Mouse (Mus musculus) 3134 (cell line): ENCODE data around the gene Cep78.

Source experiments
- DNase-seq: peaks from one replicate; pipeline ENCODE4 v3.0.0-alpha.2; 2011; ENCODE audit warnings: low spot score; ENCODE audit not compliant: insufficient read length; ENCODE audit errors: extremely low read depth

Gene Cep78

DNA sequence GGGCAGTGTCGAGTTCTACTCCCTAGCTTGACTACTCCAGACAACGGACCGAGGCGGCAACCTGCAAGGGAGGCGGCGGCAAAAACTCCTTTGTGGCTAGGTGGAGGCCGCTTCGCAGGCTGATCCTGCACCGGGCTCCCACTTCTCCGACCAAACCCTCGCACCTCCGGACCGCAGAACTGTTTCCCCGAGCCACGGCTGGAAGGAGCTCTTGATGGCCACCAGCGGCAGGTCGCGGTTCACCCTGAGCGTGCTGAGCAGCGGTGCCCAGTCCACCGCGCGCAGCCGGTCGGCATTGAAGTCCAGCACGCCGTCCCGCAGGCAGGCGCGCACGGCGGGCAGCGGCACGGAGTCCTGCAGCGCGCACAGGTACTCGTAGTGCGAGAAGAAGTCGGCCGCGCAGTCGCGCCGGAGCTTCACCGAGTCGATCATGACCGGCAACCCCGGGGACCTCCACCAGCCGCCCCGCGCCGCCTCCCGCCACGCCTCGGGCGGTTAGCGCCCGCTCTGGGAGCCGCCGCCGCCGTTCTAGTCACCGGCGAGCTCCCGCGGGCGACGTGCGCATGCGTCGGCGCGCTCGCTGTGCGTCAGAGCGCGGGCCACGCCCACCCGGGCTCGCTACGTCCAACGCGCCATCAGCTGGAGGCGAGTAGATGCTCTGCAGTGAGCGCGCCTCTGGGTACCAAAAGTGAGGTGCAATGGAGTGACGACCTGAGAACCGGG is at the start of gene Cep78:
TSS of gene Cep78 (minus strand) at position 541 of the 723 bp plus-strand sequence.
- DNase-seq: peak; percentile 91

DNA sequence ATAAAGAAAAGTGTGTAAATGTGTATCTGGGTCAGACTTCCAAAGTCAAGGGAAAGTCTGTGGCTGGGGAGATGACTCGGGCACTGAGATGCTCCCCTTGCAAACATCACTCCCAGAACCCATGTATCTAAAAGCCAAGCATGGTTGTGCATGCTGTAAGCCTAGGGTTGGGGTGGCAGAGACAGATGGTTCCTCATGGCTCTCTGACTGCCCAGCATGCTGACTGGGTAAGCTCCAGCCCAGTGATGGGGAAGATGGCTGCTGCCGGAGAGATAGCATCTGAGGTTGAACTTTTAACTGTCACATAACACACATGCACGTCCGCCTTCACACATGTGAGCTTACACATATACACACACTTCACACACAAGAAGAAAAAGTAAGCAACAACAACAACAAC is 46.5 kb upstream of the Cep78 start:
- DNase-seq: no peak

DNA sequence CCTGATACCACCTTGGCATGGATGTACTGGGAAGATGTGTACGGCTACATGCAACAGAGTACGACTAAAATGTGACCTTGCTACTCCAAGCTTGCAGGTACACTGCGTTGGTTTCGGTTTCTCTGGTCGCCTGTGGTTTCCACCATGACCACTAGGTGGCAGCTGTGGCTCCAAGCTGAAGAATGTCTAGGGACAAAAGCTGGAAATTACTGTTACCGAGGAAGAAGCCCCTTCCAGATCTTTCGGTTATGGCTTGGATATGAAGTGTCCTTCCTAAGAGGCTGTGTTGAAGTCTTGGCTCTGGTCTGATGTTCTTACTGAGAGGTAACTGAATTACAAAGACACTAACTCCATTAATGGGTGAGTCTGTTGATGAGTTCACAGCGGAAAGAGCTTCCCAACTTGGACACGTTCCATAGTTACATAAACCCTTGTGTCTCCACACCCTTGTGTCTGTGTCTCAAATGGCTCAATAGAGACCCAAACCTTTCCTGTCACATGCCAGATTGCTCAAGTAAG is 44.5 kb upstream of the Cep78 start:
- DNase-seq: peak; percentile 34

DNA sequence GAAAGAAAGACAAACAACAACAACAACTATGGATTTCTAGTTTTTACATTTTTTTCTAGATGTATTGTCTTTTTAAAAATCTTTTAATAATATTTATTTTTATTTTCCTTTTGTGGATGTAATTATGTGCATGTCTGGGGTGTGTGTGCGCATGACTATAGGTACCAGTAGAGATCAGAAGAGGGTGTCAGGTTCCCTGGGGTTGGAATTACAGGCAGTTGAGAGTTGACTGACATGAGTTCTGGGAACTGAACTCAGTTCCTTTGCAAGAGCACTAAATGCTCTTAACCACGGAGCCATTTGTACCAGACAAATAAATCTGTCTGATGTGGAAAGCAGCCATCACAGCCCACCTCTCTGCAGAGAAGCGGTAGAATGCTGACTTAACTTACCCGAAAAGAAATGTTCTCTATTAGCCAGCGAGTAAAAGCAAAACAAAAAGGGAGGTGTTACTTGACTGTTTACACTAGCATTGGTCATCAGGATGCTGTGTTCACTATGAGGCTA is 44.0 kb upstream of the Cep78 start:
- no peak for DNase-seq

DNA sequence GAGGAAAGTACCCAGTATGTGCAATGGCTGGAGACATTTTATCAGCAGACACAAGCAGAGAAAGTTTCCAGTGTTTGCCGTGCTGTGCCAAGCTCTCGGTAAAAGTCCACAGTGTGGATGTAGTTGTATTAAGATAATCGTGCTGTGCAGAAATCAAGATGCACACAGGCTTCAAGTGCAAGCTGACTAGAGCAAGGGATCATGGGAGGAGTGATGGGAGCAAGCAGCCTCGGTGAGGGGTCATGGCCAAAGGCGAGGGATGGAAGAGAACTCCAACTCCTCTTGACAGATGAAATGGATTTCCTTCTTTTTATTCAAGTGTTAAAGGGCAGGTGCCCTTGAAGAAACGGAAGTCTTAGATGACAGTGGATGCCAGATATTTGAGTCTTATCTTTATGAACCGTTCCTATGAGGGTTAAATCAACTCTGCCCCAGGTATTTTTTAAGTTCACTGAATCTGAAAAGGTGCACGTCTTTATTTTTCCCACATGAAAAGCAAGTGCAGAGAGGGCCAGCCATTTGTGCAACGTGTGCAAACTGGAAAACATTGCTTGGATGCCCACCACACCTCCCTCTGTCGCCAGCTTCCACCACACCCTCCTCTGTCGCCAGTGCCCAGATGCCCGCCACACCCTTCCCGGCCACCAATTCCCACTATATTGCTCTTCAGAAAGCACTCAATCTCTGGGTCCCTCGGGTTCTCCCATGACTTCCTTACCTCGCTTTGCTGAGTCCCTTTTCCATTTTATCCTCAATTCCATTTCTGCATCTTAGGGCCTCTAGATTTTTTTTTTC is 43.3 kb upstream of the Cep78 start:
- peak; percentile 15 for DNase-seq

DNA sequence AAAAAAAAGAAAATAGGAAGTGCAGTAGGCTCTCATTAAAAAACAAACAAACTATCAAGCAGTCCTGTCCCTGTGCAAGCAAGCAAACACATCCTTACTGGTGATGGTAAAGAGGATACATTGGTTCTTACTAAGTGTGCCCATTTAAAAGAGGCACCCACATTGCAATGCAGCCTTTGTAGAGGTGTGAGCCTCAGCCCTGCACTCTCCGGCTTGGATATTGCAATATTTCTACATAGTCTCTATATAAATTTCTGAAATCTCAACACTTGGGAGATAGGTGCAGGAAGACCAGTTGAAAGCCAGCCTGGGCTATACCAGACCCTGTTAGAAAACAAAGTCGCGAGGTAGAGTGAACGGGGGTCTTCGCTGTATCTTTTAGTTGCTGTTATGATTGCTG is 41.5 kb upstream of the Cep78 start:
- DNase-seq: no peak

DNA sequence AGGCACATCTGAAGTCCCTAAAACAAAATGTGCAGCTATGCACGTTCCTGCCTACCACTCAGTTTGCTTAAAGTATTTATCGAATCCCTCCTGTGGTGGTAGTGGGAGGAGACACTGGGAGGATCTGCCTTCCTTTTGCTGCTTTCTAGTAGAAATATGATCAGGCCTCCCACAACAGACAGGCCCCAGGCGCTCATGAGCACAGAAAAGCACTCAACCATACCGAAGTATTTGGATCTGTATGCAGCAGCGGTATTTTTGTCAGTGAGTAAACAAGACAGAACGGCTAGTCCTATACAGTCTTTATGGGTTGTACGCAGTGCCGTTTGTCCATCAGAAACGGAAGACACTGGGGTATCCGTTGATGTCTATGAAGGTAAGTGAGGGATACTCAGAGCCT is 37.4 kb upstream of the Cep78 start:
- no peak for DNase-seq

DNA sequence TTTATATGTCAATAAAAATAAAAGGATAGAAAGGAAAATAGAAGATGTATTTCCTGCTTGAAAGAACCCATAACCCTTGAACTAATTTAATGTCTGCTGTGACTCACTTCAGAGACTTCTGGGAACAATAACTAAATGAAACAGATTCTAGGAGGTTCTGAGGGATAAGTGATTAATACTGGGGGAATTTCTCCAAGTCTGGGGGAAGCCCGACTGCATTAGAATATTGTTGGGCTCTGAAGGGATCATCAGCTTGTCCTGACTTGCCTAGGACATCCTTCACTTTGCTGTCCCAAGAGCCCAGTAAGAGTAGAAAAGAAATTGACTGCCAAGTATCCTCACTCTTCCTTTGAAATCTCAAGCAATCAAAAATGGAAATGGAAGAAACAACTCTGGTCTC is 31.4 kb upstream of the Cep78 start:
- DNase-seq: no peak

DNA sequence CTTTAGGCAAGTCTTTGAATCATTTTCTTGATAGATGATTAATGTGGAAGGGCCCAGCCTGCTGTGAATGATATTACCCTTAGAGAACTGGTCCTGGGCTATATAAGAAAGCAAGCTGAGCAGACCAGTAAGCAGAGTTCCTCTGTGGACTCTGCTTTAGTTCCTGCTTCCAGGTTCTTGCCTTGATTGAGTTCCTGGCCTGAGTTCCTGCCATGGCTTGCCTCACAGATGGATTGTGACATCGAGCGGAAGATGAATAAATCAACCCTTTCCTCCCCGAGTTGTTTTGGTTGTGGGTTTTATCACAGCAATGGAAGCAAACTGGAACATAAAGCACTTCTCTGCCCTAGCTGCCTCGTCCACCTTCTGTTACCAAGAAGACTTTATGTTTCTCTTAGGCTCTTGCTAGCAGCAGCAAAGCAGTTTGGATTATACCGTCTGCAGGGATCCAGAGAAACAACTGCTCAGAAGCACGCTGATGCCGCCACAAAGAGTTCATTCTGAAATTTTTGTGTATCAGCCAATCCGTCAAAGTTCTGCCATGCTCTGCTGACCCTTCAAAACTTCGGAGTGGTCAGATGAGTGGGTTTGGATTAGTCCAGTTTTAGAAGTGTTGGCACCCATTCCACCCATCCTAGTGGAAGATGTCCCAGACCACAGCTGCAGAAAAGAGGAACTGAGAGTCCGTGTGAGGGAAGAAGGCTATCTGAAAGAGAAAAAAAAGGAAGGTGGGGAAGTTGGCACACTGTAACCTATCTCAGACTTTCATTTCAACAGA is 30.6 kb upstream of the Cep78 start:
- DNase-seq: no peak

DNA sequence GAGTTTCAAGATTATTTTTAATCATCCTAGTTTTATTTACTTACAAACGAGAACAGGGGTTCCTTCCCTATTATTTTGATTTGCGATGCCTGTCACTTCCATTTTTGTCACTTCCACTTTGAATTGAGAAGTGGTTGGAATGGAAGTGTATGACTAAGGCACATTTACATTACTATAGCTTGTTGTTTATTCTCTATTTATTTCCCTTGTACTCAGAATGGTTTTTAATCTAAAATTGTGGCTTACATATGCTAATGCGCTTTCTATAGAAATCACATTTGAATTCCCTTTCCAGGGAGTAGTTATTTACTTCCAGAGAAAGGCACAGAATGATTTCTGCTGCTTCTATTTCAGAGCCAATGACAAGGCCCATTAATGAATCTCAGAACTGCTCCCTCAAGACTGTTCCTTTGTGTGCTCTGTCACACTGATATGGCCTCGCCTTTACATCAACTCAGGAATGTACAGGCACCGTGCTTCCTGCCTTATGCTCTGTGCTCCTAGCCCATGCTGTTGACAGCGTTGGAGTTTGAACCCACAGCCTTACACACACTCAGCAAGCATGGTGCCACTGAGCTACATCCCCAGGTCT is 25.1 kb upstream of the Cep78 start:
- DNase-seq: no peak

DNA sequence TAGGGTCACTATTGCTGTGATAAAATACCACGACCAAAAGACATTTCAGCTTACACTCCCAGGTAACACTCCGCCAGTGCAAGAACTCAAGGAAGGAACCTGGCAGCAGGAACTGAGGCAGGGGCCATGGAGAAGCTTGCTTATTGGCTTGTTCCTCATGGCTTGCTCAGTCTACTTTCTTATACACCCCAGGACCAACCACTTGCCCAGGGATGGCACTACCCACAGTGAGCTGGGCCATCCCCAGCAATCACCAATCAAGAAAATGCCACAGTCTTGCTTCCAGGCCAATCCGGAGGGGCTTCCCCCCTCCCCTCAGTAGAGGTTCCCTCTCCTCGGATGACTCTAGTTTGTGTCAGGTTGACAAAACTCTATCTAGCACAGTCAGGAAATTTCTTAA is 24.3 kb upstream of the Cep78 start:
- no peak for DNase-seq

DNA sequence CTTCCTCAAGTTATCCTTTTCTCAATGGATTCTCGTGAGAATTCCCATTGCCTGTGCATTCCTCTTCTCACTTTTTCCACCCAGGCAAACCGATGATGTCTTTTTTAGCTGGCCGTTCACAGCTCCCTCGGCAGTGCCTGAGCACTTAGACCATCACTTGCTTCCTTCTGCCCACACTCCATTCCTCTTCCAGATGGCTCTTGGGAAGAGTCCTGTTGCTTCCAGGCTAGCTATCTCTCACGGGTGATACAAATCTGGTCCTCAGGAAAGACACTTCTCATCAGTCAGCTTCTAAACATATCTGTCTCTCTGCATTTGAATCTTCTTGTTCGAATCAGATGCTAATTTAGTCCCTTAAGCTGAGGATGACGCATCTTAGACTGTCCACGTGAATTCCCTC is 22.3 kb upstream of the Cep78 start:
- no peak for DNase-seq

DNA sequence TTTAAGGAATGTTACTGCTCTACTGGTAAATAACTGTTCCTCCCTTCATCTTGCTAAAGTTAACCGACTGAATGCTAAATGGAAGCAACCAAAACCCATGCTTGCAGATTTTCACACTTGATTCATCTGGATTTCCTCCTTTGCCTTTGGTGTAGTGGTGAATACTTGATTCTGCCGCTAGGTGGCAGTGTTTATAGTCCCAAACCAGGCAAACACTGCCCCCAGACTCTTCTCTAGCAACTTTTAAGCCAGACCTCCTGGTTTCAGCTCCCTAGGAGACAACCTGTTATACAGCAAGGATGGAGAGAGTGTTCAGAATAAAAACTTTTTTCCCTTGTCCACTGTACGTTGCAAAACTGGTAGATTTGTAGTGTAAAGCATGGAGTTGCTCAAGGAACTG is 13.4 kb upstream of the Cep78 start:
- peak; percentile 7 for DNase-seq

DNA sequence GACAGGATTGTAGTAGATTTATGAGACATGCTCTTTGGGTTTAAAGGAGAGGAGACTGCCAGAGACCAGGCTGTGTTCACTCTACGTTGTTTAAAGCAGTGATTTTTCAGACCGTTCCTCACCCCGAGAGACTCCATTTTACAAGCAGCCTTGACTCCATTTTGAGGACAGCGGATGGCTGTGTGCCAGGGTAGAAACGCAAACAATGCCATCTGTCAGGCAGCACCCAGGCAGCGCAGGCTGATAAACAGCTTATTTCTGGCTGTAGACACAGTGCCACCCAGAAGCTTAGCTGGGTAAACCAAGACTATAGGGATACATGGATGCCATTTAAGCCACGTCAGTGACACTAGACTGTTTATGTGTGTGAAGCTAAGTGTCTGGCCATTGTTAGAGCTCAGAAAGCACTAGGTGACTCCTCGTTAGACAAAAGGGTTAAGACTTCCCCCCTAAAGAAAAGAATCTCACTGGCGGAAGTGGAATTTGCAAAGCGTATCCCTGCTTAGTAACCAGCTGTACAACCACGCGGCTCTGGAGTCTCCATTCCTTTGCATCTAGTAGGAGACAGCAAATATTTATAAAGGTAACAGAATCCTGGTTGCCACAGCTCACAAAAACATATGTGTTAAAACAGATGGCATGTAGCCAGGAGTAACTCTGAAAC is 12.2 kb upstream of the Cep78 start:
- no peak for DNase-seq

DNA sequence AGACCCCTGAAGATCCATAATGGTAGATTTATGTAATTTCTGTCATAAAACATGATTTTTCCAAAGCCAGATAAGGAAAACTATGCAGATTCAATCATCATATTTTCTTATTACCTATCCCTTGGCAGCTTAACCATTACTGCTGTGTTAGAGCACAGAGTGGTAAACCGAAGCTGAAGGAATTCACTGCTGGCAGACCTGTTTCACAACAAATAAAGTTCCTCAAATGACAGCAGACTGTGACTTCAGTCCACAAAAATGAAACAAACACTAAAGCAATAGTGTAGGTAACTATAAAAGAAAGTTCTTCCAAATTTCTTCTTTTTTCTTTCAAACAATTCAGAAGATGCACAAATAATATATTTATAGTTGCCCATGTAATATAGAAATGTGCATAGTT is 5.3 kb upstream of the Cep78 start:
- no peak for DNase-seq

DNA sequence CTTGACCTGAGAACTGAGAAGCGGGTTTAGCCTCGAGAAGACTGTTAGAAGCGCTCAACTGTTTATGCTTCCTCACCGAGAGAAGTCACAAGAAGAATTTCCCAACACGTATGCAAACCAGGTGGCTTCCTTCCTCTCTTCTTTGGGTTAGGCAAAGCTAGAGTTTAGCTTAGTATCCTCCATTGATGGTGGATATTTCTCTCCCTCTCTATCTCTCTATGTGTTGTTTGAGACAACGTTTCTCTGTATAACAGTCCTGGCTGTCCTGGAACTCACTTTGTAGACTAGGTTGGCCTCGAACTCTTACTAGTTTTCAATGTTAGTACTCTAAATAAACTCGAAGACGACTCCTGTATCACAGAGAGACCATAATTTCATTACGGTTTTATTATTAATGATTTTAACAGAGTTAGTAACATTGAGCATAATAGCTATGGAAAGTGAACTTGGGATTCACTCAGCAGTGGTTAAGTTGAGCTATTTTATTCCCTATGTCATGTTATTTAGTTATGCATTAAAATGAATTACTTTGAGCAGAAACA is 454 bp upstream of the Cep78 start:
- DNase-seq: no peak

DNA sequence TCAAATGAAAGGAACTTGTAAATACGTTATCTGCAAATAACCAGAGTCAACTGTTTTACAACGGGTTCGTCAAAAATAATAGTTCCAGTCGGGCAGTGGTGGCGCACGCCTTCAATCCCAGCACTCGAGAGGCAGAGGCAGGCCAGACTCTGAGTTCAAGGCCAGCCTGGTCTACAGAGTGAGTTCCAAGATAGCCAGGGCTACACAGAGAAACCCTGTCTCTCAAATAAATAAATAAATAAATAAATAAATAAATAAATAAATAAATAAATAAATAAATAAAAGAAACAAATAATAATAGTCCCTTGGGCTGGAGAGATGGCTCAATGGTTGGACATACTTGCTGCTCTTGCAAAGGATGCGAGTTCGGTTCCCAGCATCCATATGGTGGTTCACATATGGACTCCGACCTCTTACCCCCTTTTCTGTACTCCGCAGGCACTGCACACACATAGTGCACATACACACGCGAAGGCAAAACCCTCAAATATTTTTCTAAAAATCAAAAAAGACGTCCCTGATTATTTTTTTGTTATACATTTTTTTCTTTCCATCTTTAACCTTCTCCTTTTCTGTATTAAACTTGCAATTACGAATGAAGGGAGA is 947 bp downstream of the Cep78 start:
- no peak for DNase-seq

DNA sequence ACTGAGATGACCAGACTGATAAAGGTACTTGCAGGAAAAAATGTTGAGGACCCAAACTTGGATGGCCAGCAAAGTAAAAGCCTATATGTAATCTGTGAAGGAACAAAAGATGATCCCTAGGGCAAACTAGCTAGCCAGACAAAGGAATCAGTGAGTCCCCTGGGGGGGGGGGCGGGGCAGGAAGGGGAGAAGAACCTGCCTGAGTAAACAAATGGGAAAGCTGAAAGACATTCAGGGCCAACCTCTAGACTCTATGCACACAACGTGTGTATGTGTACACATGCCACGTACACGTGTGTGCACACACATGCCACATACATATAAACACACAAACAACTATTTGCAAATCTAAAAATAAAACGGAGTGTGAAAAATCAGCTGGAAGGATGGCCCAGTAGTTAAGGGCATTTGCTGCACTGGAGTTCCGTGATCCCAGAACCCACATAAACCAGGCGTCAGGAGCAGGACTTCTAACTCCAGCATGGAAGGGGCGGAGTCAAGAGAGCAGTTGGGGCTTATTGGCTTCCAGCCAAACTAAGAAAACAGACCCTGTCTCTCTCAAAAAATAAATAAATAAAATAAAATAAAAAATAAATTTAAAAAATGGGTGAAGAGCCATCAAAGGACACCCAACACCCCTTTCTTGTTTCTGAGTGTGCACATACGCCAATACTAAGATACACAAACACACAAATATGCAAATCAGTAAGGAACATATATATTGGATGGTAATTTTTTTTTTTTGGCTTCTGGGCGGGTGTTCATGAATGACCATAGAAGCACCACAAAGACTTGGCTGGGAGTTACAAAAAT is 1.7 kb downstream of the Cep78 start:
- no peak for DNase-seq

DNA sequence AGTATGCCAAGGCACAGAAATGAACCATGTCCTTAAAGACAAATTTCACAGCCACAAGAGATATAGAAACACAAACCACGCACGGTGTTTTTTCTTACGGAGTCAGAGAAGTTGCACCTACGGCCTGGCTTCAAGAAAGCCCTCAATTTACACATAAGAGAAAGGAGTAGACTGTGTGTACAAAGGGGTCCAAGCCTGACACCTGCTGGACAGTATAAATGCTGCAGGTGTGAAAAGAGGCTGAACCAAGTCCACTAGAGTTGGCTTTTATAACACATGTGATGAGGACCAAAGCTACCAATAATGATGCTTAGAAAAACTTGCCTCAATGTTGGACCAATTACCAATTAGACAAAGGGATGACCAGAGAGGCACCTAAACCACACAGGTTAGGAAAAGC is 2.9 kb downstream of the Cep78 start:
- no peak for DNase-seq
